ENCODE assay signal across 11 mouse cellular contexts in the genomic region with DNA sequence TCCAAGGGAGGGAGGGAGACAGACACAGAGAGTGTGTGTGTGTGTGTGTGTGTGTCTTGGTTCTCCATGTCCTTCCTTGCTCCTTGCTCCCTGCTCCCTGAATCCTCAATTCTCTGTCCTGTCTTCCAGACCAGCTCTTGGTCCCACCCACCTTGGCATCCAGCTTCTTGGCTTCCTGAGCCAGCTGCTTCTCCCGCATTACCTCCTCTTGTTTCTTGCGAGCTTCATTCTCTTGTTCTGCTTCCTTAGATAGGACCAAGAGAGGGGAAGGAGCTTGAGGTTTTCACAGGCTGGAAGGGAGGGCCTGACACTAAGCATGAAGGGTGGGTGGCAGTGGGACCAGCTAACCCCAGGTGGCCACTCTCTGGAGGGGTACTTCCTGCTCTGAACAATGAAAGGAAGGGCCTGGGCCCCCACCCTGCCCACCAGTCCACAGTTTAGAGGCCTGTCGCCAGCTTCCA. TPM values are rescaled to one million over a fixed set of nuclear protein-coding genes. Genes with fewer than 3 reads are reported as not detected.
A peak's percentile ranks its signal among the peaks of the same experiment; 100 is the strongest.
DNase-seq lines count a peak whose midpoint lies in the region; ATAC-seq and TF ChIP-seq lines count a peak whose summit lies in the region.
"Had no signal": no experiment of that assay in that cellular context is flagged by ENCODE, and none has a peak within 500 bp of the region (broad histone marks: within the 10 kb centered on the region; RNA-seq: fewer than 3 reads in every experiment).

No protein-coding gene starts in this region.

- no peak overlapping the region for H3K9ac ChIP-seq in forebrain, embryonic 14.5 days (ENCODE audit: low read length)
- H3K9ac ChIP-seq in forebrain, postnatal 0 days: no peak overlapping the region
- H3K9ac ChIP-seq in limb, embryonic 11.5 days (ENCODE audit: low read length): no peak overlapping the region

- H3K4me1 ChIP-seq in forebrain, embryonic 14.5 days (ENCODE audit: control insufficient read depth, insufficient read depth, low read length): no peaks in the 10 kb centered on the region
- no peaks in the 10 kb centered on the region for H3K4me1 ChIP-seq in forebrain, postnatal 0 days (ENCODE audit: insufficient read depth)
- H3K4me1 ChIP-seq in limb, embryonic 11.5 days (ENCODE audit: control insufficient read depth, insufficient read depth, low read length): no peaks in the 10 kb centered on the region

- H3K27ac ChIP-seq in forebrain, embryonic 14.5 days (ENCODE audit: low read depth, low read length): 0 out of 2 replicates have a peak overlapping the region, but pooled peaks have one; percentile 9
- no peak overlapping the region for H3K27ac ChIP-seq in forebrain, postnatal 0 days (ENCODE audit: low read depth, low read length)
- peak overlapping the region; percentile 47; the same call in 1 of the 2 replicates for H3K27ac ChIP-seq in limb, embryonic 11.5 days (replicated peaks; ENCODE audit: low read depth, low read length)

- H3K27me3 ChIP-seq in forebrain, embryonic 14.5 days (replicated peaks; ENCODE audit: control insufficient read depth, insufficient read depth, low read length): no peaks in the 10 kb centered on the region
- no peaks in the 10 kb centered on the region for H3K27me3 ChIP-seq in forebrain, postnatal 0 days (ENCODE audit: insufficient read depth, low read length)
- H3K27me3 ChIP-seq in limb, embryonic 11.5 days (ENCODE audit: control insufficient read depth, insufficient read depth, low read length): no peaks in the 10 kb centered on the region

- H3K36me3 ChIP-seq in forebrain, embryonic 14.5 days (ENCODE audit: control insufficient read depth, insufficient read depth, low read length): peaks cover 94% of the 10 kb centered on the region
- H3K36me3 ChIP-seq in forebrain, postnatal 0 days (ENCODE audit: insufficient read depth): peaks cover 87% of the 10 kb centered on the region
- H3K36me3 ChIP-seq in limb, embryonic 11.5 days (ENCODE audit: control insufficient read depth, insufficient read depth, low read length): peaks cover 44% of the 10 kb centered on the region

- no peak for ATAC-seq in forebrain, embryonic 14.5 days
- no peak for ATAC-seq in forebrain, postnatal 0 days
- ATAC-seq in limb, embryonic 11.5 days (ENCODE audit: insufficient number of reproducible peaks, low FRiP score, low TSS enrichment, low read depth): no peak
- ATAC-seq: CD4-positive, CD25-positive, alpha-beta regulatory T cell, adult 4 months had no signal

- H3K4me3 ChIP-seq in forebrain, embryonic 14.5 days (ENCODE audit: low read depth, low read length): no peak overlapping the region
- no peak overlapping the region for H3K4me3 ChIP-seq in forebrain, postnatal 0 days (ENCODE audit: low read depth, low read length)
- no peak overlapping the region for H3K4me3 ChIP-seq in limb, embryonic 11.5 days (ENCODE audit: low read depth, low read length)
- H3K4me3 ChIP-seq: erythroblast, embryonic 14.5 days had no signal

- WGBS in forebrain, embryonic 14.5 days: 76% methylated on average over 3 of the region's 3 CpGs
- 70% methylated on average over 3 of the region's 3 CpGs for WGBS in forebrain, postnatal 0 days
- 75% methylated on average over 3 of the region's 3 CpGs for WGBS in limb, embryonic 11.5 days

- H3K9me3 ChIP-seq in forebrain, embryonic 14.5 days (replicated peaks; ENCODE audit: control insufficient read depth, low read length): no peaks in the 10 kb centered on the region
- no peaks in the 10 kb centered on the region for H3K9me3 ChIP-seq in forebrain, postnatal 0 days (ENCODE audit: low read length)
- no peaks in the 10 kb centered on the region for H3K9me3 ChIP-seq in limb, embryonic 11.5 days (ENCODE audit: control insufficient read depth, low read length)

- intact Hi-C loops in left cerebral cortex, postnatal 14 days (cut with DNase I): loop anchor here (5.0 kb wide), 1 partner anchor 153 kb away; a partner anchor contains a TSS

- no peak for TF ChIP-seq CTCF in forebrain, postnatal 0 days (IDR thresholded peaks at IDR 0.05; ENCODE audit: low read depth)

- no peak for DNase-seq in forebrain, embryonic 14.5 days (ENCODE audit: low spot score)
- DNase-seq in forebrain, postnatal 0 days: no peak
- DNase-seq in urinary bladder, postnatal 14 days (ENCODE audit: low spot score): peak; percentile 39
- no peak for DNase-seq in urinary bladder, adult 18-20 months (ENCODE audit: low spot score in 2 of 2)
- DNase-seq in limb, embryonic 11.5 days (ENCODE audit: low spot score): no peak
- DNase-seq in yolk sac, embryonic 10.5 days (ENCODE audit: low spot score): no peak
- no peak for DNase-seq in layer of hippocampus, adult 9-11 months
- DNase-seq in left cerebral cortex, postnatal 14 days (ENCODE audit: low spot score in 2 of 2): no peak

- no peak overlapping the region for H3K4me2 ChIP-seq in forebrain, embryonic 14.5 days (ENCODE audit: low read length)
- no peak overlapping the region for H3K4me2 ChIP-seq in forebrain, postnatal 0 days (ENCODE audit: low read depth)
- H3K4me2 ChIP-seq in limb, embryonic 11.5 days (ENCODE audit: low read depth, severe bottlenecking): no peak overlapping the region

RNA-seq across cellular contexts. Expression of a gene that starts 23.8 kb away (rescaled TPM):
- 0.11 and 0.52 TPM in 2 replicates for polyA plus RNA-seq in forebrain, embryonic 14.5 days (2014; fragmentation: Nextera tagmentation; extraction: Ambion mirVana)
- total RNA-seq in forebrain, postnatal 0 days (2014; rRNA removed): 0.52 and 1.5 TPM in 2 replicates
- polyA plus RNA-seq in forebrain, postnatal 0 days (2015; fragmentation: Nextera tagmentation; extraction: Ambion mirVana): 0.58 and 0.85 TPM in 2 replicates
- polyA plus RNA-seq in limb, embryonic 11.5 days (2014; fragmentation: Nextera tagmentation; extraction: Ambion mirVana): not detected in 2 replicates
- 1 to 10 TPM; 1.7 to 2.2 TPM for total RNA-seq in left cerebral cortex, postnatal 14 days (2021)
- polyA plus RNA-seq: erythroblast, embryonic 14.5 days; large intestine, adult 2 months had no signal

RNA-seq across cellular contexts. Expression of a gene that starts 24.6 kb away (rescaled TPM):
- 57.2 and 81.8 TPM in 2 replicates for polyA plus RNA-seq in forebrain, embryonic 14.5 days (2014; fragmentation: Nextera tagmentation; extraction: Ambion mirVana)
- 110 and 116 TPM in 2 replicates for total RNA-seq in forebrain, postnatal 0 days (2014; rRNA removed)
- polyA plus RNA-seq in forebrain, postnatal 0 days (2015; fragmentation: Nextera tagmentation; extraction: Ambion mirVana): 69.1 and 89.7 TPM in 2 replicates
- polyA plus RNA-seq in limb, embryonic 11.5 days (2014; fragmentation: Nextera tagmentation; extraction: Ambion mirVana): 51.9 and 57.3 TPM in 2 replicates
- 10 to 100 TPM; 95.4 to 99.5 TPM for total RNA-seq in left cerebral cortex, postnatal 14 days (2021)

RNA-seq across cellular contexts. Expression of a gene that starts 50.8 kb away (rescaled TPM):
- 3.9 and 5.6 TPM in 2 replicates for polyA plus RNA-seq in forebrain, embryonic 14.5 days (2014; fragmentation: Nextera tagmentation; extraction: Ambion mirVana)
- 11.2 and 14.2 TPM in 2 replicates for total RNA-seq in forebrain, postnatal 0 days (2014; rRNA removed)
- 7.3 and 8.6 TPM in 2 replicates for polyA plus RNA-seq in forebrain, postnatal 0 days (2015; fragmentation: Nextera tagmentation; extraction: Ambion mirVana)
- polyA plus RNA-seq in limb, embryonic 11.5 days (2014; fragmentation: Nextera tagmentation; extraction: Ambion mirVana): 26.8 and 31.7 TPM in 2 replicates
- 10 to 100 TPM; 11.3 to 13.4 TPM for total RNA-seq in left cerebral cortex, postnatal 14 days (2021)
